Mouse (Mus musculus): ENCODE measurements around the gene Zfp943.

Zfp943 gene

DNA sequence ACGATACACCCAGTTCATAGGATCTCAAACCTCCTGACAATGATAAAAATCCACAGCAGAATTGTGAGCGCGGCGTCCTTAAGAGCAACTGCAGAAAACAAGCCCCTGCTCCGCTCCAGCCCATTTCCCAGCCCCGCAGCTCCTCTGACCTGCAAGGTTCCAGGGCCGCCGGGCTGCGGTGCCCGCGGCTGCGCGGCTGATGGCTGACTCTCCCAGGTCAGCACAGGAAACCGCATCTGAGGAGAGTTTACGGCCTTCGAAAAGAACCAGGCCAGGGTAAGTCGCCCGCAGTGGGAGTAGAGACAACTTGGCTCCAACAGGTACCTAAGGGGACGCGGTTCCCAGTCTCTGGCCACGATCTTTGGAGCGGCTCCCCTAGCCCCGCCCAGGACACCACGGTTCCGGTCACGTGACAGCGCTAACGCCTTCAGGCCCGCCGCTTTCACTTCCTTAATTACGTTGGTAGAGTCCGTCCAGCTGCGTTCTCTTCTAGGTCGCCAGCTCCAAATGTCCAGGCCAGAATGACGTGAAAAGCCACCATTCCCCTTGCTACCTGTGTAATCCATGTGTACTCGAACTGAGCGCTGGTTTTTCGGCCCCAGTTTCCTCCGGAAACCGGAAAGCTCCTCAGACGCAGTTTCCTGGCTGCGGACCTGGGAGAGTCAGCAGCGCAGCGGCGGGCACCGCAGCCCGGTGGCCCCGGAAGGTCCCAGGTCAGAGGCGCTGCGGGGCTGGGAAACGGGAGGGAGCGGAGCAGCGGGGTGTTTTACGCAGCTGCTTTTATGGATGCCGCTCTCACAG is at the start of gene Zfp943, which contains the start of gene Zfp942:
Zfp943 (plus strand) TSS at position 446 of the 801 bp plus-strand sequence.
Zfp942 (minus strand) TSS at position 358 of the 801 bp plus-strand sequence.
- peak; percentile 88 for DNase-seq (ENCODE audit: low read depth, low spot score)

DNA sequence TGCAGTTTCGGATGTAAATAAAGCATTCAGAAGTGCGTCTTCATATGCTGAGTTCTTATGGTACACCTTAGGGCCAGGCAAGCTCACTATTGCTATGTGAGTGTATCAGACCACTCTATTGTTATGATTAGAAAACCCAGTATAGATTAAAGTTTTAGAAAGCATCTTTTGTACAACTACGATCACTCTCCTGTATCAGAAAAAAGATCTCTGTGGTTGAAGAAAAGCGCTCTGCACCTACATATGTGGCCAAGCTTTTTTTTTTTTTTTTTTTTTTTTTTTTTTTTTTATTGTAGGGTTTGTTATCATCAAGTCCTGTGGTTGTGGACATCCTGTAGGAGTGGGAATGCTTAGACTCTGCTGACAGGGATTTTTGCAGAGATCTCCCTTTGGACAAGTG is 950 bp downstream of the Zfp943 start:
- DNase-seq (ENCODE audit: low read depth, low spot score), result peak; percentile 45

DNA sequence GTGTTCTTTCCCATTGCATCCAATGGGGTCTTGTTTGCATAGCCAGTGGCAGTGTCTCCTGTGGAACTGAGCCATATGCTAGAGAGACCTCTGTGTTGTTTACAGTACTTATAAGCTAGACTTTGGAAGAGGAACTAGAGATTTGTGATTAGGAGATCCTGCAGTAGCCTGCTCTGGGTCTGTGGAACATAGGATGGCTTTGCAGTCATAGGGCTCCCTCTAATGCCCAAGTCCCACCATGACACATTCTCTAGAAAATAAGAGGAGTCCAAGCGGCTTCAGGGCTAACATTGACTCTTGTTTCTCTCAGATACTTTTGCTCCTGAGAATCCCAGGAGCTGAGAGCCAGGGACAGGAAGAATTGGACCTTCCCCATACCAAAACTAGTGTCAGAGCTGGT is 73.2 kb downstream of the Zfp943 start:
- DNase-seq (ENCODE audit: low read depth, low spot score), result peak; percentile 33

DNA sequence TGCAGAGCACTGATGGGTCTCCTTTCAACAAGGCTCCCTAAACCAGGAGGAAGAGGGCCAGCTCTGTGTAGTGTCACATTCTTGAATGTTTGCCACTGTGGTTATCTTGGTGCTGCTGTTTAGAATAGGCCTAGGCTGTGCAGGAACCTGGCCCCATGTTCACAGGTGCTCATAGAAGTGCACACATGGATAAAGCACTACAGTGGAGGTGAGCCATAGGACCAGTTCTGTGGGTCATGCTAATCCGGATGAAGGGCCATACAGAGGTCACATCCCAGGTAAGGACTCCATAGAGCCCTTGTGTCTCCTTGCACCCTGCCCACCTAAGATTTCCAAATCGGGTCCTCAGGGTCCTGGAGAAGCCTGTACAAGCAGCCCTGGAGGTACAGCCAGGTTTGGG is 87.1 kb downstream of the Zfp943 start:
- no peak for DNase-seq (ENCODE audit: low read depth, low spot score)

DNA sequence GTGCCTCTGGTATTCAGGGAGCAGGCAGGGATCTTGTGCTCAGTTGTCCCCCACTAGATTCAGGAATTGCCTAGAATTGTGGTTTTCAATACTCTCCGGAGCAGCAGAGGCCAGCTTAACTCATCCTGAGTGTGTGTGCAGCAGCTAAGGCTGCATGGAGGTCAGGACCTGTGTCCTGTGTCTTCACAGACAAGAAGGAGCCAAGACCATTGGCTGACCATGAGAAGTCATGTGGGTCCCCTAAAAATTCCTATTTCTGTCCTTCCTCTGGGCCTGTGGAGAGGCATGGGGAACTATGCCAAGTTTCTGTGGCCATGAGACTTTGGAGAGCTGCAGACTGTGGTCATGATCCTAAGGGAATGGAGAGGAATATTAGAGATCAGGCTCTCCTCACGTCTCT is 90.9 kb downstream of the Zfp943 start:
- DNase-seq (ENCODE audit: low read depth, low spot score), result no peak

DNA sequence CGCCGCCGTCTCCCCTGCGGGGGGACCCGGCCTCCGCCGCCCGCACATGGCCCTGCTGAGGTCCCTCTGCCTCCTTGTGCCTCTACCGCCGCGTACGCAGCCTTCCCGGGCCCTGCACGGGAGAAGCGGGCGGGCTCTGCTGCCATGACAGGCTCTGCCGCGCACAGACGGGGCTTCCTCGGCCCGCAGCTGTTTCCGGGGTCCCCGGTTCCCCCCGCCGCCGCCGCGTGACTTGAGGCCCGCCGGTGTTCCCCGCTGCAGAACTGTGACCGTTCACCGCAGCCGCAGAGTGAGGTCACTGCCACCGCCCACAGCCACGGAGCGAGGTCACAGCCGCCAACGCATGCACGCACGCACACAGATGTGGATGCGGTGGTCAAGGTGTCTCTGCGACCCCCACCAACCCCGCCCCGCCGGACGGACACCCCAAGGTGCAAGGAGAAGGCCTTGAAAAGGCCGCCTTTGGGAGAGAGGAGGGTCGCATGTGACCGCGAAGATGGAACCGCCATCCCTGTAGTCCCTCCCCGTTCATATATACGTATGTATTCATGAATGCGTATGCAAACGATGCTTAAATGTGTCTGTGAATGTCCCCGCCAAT is 118.8 kb downstream of the Zfp943 start:
- DNase-seq (ENCODE audit: low read depth, low spot score), result no peak

DNA sequence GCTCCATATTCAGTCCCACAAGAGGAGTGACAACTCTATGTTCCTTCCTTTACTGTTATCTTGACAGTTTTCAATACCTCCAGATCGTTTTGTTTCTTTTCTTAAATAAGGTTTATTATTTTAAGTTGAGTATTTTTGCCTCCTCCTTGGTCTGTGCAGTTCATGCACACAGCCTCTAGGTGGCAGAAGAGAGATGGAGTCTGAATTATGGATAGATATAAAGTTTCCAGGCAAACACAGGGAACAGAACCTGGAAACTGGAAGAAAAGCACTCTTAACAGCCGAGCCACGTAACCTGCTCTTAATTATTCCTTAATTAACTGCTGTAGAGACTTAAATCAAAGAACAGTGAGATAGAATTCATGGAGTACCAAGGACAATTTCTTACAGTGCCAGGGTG is 120.9 kb downstream of the Zfp943 start:
- peak; percentile 16 for DNase-seq (ENCODE audit: low read depth, low spot score)

DNA sequence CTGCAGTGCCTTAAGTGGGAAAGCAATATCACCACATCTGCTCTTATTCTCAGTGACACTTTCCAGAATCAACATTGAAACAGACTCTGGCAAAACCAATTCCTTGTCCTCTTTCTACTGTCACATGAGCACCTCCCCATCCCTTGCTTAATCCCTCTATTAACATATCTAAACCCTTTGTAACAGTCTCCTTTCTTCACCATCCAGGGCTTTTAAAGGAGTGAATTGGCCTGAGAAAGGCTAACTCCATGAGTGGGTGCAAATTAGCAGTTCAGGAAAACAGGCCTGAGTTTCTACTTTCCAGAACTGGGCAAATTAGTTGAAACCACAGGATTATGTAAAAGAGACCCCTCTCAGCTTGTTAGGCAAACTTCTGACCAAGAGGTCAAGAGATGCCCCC is 156.4 kb downstream of the Zfp943 start:
- no peak for DNase-seq (ENCODE audit: low read depth, low spot score)

All from A20 (cell line).